Mouse (Mus musculus) stomach, postnatal 0 days (tissue): ENCODE measurements around the gene Slc6a20b.
A peak's percentile ranks its signal among the peaks of the same experiment; 100 is the strongest.

Experiments used
- CTCF ChIP-seq: IDR thresholded peaks from 2 replicates; pipeline ENCODE4 v1.5.1; 2016; ENCODE audit warnings: antibody characterized with exemption, low read depth, mild to moderate bottlenecking, moderate library complexity
- EP300 ChIP-seq: optimal IDR thresholded peaks from 2 replicates; pipeline ENCODE3; 2016; ENCODE audit warnings: antibody characterized with exemption

- TF ChIP-seq EP300 (no peak), CTCF (peak; percentile 85)
These were observed 6.3 kb upstream of the Slc6a20b start for GRCm38 (mm10) chr9:123638668-123639089.
